Mouse (Mus musculus): ENCODE measurements around the gene Cmss1. TPM values are rescaled to one million over a fixed set of nuclear protein-coding genes. Genes with fewer than 3 reads are reported as not detected.

The Cmss1 gene
- total RNA-seq, 2 experiments from 2014 or later, result 14.1 to 17.6 TPM

DNA sequence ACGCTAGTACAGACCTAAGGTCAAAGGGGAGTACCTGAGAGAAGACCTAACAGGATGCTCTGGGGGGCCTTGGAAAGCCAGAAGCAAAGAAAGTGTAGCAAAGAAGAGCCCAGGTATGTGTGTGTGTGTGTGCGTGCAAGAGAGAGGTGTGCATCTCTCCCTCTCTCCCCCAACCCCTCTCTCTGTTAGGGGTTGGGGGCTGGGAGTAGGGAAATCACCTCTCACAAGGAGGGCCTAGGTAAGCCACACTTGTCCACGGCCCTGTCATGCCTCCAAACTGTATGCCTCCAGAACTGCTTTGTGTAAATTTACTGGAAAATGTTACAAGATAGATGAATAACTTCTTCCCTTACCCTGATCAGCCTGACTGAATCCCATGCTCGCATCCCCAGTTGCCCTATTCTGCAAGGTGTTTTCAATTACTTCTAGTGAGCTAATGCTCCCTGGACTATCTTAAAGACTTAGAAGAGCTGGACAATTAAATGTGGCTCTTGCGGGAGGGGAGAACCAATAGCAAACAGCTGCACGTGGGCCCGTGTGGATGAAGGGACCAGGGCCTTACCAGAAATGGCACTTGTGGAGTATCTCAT lies 231.3 kb downstream of the Cmss1 start:
- intact Hi-C loops (cut with DNase I), result no loop called here
- no peak for DNase-seq (ENCODE audit: extremely low spot score in 1 of 2, low spot score in 2 of 2)

DNA sequence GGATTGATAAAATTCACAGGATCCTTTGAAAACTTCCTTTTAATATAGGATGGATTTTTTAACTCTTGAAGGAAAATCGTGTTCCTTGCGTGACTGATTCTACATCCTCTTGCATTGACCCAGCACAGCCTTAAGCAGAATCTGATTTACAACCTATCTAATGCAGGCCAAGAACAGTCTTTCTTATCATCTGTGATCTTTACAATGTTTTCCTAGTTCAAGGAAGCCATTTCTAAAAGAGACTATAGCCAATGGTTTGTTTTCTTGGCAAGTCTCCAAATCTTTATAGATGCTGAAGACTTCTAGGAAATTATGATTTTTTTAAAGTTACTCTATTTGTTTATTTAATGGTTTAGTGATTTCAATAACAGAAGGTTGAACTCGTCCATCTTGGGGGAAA lies 234.5 kb downstream of the Cmss1 start:
- intact Hi-C loops (cut with DNase I), result no loop called here
- no peak for DNase-seq (ENCODE audit: extremely low spot score in 1 of 2, low spot score in 2 of 2)

DNA sequence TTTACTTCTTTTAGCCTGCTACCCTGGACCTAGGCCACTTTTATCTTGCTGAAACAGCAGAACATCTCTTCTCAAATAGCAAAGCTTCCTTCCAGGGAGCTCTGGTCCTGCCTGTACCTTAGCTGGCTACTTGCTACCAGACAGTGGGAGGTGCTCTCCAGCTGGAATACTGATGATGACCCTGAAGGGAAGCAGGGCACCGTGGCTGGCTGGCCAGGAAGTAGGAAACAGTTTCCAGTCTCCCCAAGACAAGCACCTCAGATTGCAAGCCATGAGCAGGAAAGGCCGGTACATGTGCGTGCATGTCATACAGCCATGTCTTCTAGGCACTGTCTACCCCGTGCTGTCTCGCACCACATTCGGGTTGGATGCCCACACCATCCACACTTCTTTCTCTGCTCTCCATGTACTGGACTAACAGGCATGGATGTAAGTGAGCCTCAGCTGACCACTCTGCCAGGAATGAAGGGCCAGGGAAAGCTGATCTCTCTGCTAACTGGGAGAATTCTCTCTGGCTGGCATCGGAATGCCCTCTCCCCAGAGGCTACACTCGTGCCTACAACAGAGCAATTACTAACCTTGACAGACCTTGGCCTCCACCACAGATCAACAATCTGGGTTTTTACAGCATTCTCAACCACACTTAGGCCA lies 236.7 kb downstream of the Cmss1 start:
- no peak for DNase-seq (ENCODE audit: extremely low spot score in 1 of 2, low spot score in 2 of 2)
- intact Hi-C loops (cut with DNase I), result loop anchor here (10.0 kb wide), 1 partner anchor 225 kb away; no protein-coding TSS in a partner anchor

DNA sequence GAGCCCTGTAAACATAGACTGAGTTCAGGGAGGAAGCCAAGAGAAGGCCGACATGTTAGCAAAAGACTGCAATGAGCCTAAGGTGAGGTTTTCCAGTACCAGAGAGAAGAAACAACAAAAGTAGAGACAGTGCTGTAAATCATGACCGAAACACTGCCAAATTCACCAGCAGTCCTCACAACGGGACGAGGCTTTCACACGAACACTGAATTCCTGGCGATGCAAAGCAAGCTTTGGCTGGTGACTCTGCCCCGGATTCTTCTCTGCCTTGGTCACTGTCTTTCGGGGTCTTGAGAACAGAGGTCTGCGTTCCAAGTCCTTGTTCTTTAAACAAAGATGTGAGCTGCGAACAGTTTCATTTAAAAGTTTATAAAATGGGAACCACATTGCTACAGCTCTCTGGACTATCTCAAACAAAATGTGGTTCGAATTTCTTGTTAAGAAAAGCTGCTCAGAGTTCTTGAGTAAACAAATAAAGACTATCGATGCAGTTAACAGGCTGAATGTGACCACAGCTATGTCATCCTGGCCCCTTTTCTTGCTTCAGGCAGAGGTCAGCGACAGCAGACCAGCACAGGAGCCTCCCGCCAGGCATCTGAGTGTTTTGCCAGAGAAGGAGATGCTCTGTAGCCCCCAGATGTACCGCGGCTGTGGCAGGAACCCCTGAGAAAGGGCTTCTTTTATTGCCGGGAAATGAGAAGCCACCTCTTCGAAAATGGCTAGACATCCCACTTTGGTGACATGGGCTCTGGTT lies 239.5 kb downstream of the Cmss1 start:
- DNase-seq (ENCODE audit: extremely low spot score in 1 of 2, low spot score in 2 of 2), result peak in 1 of 2 experiments; percentile 44
- intact Hi-C loops (cut with DNase I), result loop anchor here (10.0 kb wide), 1 partner anchor 228 kb away; no protein-coding TSS in a partner anchor

DNA sequence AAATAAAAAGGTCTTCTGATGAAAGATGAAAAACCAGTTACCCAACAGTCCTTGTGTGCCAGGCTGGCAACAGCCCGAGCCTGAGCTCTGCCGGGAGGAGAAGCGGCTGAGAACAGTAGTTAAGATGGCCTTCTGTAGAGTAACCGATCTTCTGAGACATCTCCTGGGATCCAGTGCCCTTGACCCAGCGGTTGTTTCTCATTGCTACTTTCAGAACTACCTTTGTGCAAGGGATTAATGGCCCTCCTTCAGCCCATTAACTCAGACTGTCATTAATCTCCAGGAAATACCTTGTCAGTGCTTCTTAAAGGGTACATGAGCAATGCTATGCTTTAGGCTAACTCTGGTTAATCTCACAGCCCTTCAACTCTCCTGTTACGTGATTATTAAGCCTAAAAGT lies 240.5 kb downstream of the Cmss1 start:
- no peak for DNase-seq (ENCODE audit: extremely low spot score in 1 of 2, low spot score in 2 of 2)
- intact Hi-C loops (cut with DNase I), result loop anchor here (10.0 kb wide), 1 partner anchor 229 kb away; no protein-coding TSS in a partner anchor

DNA sequence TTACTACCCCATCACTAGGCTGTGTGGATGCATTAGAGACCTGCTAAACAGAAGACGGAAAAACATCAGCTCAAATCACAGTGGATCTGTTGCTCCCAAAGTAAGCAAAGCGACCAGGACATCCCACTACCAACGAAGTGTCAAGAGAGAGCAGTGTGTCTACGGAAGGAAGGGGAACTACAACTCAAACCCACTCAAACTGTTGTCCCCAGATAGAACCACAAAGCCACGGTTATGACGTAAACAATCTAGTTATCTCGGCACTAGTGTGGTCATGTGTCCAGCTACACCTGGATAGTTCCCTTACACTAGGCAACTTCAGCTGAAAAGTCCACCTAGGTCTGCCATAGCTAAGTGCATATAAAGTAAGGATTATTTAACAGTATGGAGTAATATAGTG lies 242.2 kb downstream of the Cmss1 start:
- intact Hi-C loops (cut with DNase I), result loop anchor here (10.0 kb wide), 1 partner anchor 230 kb away; no protein-coding TSS in a partner anchor
- no peak for DNase-seq (ENCODE audit: extremely low spot score in 1 of 2, low spot score in 2 of 2)

DNA sequence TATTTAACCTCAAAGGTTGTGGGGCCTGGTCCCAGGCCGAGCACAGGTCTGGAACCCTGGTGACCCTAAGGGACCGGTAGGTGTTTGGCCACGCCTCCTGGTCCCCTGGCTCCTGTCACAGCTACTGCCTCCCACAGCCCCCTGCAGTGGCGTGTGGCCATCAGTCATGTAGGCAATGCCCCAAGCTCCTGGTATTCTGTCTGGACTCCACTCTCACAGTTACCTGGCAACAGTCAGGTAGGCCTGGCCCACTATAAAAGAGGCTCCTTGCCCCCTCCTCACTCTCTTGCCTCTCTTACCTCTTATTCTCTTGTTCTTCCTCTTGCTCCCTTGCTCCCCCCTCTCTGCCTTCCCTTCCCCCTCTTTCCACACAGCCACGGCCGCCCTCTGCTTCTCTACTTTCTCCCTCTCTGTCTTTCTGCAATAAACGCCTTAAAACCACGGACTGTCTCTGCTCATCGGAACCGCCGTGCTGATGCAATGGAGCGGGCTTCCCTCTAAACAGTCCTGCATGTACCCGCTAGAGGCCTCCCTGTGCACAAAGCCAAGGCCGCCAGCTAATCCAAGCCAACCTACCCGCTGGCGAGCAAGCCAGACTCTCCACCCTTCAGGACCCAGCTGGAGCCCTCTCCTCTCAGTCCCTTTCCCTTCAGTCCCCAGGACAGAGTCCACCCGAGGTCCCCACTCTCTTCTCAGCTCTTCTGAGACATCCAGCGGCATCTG lies 243.8 kb downstream of the Cmss1 start:
- peak; percentile 44 to 78 for DNase-seq (ENCODE audit: extremely low spot score in 1 of 2, low spot score in 2 of 2)
- intact Hi-C loops (cut with DNase I), result loop anchor here (10.0 kb wide), 1 partner anchor 232 kb away; no protein-coding TSS in a partner anchor

DNA sequence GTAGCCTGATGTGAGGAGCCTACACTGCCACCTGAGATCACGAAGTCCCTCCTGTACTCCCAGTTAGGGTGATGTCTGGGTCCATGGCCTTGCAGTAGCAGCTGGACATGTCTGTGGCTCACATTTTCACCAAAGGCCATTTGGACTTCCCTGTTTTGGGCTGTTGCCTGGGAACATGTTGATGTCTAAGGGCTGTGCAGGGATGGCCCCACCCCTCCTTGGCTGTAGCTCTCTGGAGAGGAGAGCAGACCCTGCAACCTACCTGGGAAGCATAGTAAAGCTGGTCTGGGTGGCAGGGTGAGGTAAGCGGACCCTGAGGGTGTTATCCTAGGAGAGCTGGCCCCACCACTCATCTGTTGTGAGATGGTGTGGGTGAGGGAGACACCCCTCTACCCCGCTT lies 245.9 kb downstream of the Cmss1 start:
- DNase-seq (ENCODE audit: extremely low spot score in 1 of 2, low spot score in 2 of 2), result no peak
- intact Hi-C loops (cut with DNase I), result loop anchor here (10.0 kb wide), 1 partner anchor 234 kb away; no protein-coding TSS in a partner anchor

DNA sequence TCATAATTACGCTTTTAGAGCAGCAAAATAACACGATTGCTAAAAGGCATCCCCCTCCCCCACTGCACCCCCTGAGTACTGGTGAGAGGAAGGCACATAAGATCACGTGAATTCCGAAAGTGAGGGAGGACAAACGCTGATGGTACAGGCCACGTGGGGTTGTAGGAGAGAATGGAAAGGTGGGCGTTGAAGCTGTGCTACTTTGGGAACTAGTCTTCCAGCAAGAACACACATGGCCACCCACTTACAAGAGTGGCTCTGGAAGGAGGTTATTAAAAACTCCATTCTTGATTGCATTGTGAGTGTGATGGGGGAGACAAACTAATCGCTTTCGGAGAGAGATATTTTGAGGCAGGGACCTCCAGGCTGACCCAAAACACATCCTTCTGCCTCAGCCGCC lies 247.4 kb downstream of the Cmss1 start:
- intact Hi-C loops (cut with DNase I), result no loop called here
- no peak for DNase-seq (ENCODE audit: extremely low spot score in 1 of 2, low spot score in 2 of 2)

DNA sequence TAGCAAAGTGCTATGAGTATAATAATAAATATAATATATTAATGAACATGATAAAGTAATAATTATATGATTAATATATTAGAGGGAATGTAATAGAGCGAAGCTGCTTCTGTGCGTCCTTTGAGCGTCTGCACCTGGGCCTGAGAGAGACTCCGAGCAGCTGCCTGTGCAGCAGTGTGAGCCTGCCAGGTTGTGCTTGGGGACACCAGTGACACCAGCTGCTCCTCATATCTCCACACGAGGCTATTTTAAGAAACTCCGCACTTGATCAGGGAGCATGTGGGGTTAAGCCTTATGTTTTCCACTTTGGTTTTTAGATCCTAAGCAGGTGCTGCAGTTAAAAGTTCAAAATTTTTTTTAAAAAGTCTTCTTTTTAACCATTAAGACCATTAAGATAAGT lies 249.7 kb downstream of the Cmss1 start:
- intact Hi-C loops (cut with DNase I), result no loop called here
- DNase-seq (ENCODE audit: extremely low spot score in 1 of 2, low spot score in 2 of 2), result no peak

DNA sequence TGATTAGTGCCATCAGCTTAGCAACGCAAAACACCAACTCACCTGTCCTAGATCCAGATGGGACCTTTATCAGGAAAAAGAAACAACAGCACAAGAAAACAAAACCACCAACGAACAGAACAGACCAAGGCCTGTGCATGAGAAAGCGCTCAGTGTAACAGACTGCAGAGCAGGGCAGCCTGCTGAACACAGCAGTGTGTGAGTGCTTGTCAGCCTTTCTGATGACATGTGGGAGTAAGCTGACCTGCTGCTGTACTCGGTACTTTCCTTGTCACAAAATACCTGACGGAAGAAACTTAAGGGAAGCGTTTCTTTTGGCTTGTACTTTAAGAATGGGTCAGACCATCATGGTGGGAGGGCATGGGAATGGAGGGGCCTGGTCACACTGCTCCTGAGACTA lies 250.2 kb downstream of the Cmss1 start:
- intact Hi-C loops (cut with DNase I), result no loop called here
- no peak for DNase-seq (ENCODE audit: extremely low spot score in 1 of 2, low spot score in 2 of 2)

DNA sequence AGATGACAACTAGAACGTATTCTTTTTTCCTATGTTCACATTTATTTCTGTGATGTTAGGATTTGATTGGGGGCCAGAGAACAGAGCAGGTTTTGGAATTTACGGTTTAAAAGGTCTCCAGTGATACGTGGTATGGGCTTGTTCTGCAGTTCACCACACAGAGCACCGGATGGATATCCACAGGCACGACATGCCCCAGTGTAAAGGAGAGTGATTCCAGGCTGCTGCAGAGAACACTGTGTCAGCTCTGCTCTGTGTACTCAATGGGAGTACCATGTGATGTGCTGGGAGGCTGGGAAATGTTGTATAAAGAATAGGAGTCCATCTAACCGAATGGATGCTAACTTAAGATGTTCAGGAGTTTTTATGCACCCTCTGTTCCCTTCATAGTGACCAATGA lies 252.7 kb downstream of the Cmss1 start:
- intact Hi-C loops (cut with DNase I), result no loop called here
- DNase-seq (ENCODE audit: extremely low spot score in 1 of 2, low spot score in 2 of 2), result no peak

DNA sequence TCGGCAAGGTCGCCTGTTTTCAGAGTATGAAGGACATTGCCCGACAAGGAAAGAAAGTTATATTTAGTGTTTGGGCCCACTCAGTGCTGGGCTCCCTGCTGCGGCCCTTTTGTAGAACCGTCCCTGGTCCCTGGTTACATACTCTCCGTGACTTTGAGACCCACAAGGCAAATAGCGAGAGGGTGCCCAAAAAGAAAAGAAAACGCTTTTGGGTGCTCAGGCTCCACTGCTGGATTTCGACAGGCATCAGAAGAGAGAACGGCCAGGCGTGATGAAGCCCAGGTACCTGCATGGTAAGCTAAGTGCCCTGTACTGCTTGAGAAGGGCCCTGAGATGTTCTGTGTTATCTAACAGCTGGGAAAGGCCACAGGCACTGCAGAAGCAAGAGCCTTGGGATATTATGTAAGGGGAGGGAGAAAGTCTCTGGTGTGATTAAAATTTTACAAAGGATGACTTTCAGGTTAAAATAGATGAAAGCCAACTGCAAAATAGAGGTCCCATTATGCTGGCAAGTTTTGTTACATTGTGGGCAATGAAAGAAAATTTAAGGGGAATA lies 253.4 kb downstream of the Cmss1 start:
- intact Hi-C loops (cut with DNase I), result no loop called here
- DNase-seq (ENCODE audit: extremely low spot score in 1 of 2, low spot score in 2 of 2), result no peak

DNA sequence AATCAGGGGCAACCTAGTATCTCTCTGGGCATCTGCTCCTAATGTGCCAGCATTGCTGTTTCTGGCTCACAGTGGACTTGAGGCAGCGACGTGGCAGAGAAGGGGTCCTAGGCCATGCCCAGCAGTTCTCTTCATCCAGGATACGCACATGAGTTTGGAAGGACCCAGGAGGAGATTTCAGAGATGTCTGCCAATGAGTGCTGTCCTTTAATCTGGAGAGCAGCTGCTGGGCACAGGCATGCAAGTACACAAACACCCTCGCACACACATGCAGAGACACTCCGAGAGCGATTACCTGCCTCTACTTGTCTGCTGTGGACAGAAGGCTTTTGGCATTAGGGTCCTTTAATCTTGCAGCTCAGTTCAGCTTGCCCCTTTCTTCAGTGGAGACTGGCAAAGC lies 253.9 kb downstream of the Cmss1 start, which contains the start of gene Filip1l:
Gene Filip1l, plus strand, starts transcription at position 343 of the 400 bp plus-strand sequence.
- no peak for DNase-seq (ENCODE audit: extremely low spot score in 1 of 2, low spot score in 2 of 2)
- intact Hi-C loops (cut with DNase I), result no loop called here

DNA sequence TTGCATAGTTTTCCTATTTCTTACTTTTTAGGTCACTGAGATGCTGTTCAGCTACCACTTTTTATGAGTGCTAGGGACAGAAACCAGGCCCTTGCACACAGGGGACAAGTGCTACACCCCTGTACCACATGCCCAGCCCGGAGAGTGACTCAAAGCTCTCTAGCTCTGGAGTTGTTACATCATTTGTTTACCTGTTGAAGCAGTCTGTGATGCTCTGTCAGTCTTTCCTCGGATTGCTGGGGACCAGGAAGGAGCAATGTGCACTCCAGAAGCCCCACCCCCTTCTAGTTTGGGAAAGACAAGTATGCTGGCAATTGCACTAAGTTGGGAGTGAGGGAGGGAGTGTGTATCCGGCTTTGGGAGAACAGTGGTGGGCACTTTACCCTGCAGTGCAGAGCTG lies 257.0 kb downstream of the Cmss1 start:
- intact Hi-C loops (cut with DNase I), result no loop called here
- DNase-seq (ENCODE audit: extremely low spot score in 1 of 2, low spot score in 2 of 2), result no peak

DNA sequence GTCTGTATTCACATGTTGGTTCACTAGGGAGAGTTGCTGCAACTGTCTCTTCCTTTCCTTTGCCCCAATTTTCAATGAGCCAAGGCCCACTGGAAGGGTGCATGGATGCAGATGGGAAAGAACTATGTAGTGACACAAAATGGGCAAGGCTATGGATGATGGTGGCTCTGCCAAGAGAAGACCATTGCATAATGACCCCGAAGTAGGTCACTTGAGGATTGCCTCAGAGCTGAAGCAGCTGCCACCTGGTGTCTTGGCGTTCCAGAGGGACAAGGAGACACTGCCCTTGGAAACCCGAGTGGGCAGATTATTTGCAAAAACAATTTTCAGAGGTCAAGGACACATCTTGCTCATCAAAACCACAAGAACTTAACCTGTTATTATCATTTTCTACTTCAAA lies 257.6 kb downstream of the Cmss1 start:
- intact Hi-C loops (cut with DNase I), result no loop called here

DNA sequence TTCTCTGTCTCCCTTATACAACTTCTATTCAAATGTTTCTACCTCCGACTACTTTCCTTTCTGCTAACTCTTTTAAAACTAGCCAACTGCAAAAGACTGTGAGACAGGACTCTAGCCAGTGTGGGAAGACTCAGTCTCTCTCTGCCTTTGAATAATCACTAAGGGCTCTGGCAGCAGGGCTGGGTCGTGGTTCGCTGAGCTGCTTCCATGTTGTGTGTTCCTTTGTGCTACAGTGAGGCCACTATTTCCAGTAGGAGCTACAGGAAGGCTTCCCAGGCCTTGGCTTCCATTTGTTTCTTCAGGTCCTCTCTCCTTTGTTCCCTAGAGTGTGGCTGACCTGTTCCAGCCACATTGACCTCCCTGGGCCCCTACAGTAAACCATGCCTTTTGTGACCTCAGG lies 260.4 kb downstream of the Cmss1 start:
- no peak for DNase-seq (ENCODE audit: extremely low spot score in 1 of 2, low spot score in 2 of 2)
- intact Hi-C loops (cut with DNase I), result no loop called here

More for the DNA sequence above, 257.6 kb downstream of the Cmss1 start:
- no peak for DNase-seq (ENCODE audit: extremely low spot score in 1 of 2, low spot score in 2 of 2)

DNA sequence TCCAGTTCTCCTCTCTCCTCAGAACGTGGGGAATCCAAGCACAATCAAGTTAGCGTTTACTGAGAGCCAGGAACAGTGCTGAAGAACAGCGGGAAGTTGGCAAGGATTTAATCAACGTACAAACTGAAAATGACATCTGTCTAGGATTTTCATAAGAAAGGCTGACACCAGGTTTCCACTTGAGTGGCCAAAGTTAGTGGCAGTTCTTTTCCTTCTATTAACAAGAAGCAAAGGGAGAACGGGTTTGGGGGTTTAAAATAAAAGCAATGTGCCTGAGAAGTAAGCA lies 266.1 kb downstream of the Cmss1 start:
- intact Hi-C loops (cut with DNase I), result no loop called here
- DNase-seq (ENCODE audit: extremely low spot score in 1 of 2, low spot score in 2 of 2), result no peak

Measured in left cerebral cortex, postnatal 10 days (tissue).